Mouse (Mus musculus): ENCODE results near the gene Plxnd1. TPM values are rescaled to one million over a fixed set of nuclear protein-coding genes. Genes with fewer than 3 reads are reported as not detected.

The Plxnd1 gene
- total RNA-seq, 2 experiments from 2014 or later: 127 to 131 TPM

DNA sequence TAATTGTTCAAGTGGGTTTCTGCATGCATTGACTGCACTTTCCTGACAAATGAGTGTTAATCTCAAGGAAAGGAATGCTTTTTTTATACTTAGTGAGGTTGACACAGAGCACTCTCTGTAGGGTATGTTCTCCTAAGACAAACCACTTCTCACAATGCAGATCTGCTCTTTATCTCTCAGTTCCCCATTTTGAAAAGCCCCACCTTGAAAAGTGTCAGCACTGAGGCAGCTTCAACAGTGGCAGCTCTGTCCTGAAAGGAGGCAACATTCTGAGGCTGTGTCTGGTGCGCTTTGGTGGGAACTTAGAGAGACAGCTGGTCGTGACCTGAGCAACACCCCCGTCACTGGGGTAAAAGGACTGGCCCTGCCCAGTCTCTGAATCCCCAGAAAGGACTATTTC, 85.8 kb downstream of the Plxnd1 start:
- Histone ChIP-seq H3K27ac (no peak overlapping the region), H3K4me3 (no peak overlapping the region)
- intact Hi-C loops (cut with DNase I): no loop called here
- no peak for TF ChIP-seq CTCF (IDR thresholded peaks at IDR 0.05)
- no peak for DNase-seq (ENCODE audit: extremely low spot score in 1 of 2, low spot score in 2 of 2)

DNA sequence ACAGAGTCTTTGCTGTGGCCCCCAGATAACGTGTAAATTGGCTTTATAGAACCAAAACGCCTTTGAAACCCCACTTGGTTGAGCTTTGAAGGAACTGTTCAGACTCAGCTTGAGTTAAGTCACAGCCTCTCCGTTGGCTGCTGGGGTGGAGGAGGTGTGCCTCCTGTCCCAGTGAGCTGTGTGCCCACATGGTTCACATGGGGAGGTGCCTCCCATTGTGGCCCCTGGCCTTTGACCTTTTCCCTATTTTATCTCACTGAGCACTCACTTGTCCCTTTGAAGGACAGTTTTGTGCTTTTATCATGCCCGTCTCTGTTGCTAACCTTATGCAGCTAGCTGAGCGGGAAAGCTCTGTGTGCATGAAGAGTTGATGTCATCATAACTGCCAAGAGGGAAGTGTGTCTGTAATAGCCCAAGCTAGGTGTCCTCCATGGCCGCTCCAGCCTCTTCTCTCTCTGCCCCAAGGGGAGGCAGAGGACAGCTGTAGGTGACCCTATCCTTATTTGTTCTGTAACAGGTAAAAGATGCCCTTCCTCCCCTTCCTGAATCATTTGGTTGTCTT, 86.3 kb downstream of the Plxnd1 start:
- Histone ChIP-seq H3K4me3 (no peak overlapping the region), H3K27ac (no peak overlapping the region)
- no peak for TF ChIP-seq CTCF (IDR thresholded peaks at IDR 0.05)
- DNase-seq (ENCODE audit: extremely low spot score in 1 of 2, low spot score in 2 of 2): no peak
- intact Hi-C loops (cut with DNase I): no loop called here

GRCm38 (mm10) chr6:115906871-115907270, 87.9 kb downstream of the Plxnd1 start:
- Histone ChIP-seq H3K27ac (no peak overlapping the region), H3K4me3 (no peak overlapping the region)
- no peak for TF ChIP-seq CTCF (IDR thresholded peaks at IDR 0.05)
- no peak for DNase-seq (ENCODE audit: extremely low spot score in 1 of 2, low spot score in 2 of 2)
- intact Hi-C loops (cut with DNase I): no loop called here

- no peak for TF ChIP-seq CTCF (IDR thresholded peaks at IDR 0.05)
- intact Hi-C loops (cut with DNase I): no loop called here
- DNase-seq (ENCODE audit: extremely low spot score in 1 of 2, low spot score in 2 of 2): no peak
- Histone ChIP-seq H3K4me3 (no peak overlapping the region), H3K27ac (no peak overlapping the region)
Observed at GRCm38 (mm10) chr6:115906455-115906854, 88.3 kb downstream of the Plxnd1 start.

DNA sequence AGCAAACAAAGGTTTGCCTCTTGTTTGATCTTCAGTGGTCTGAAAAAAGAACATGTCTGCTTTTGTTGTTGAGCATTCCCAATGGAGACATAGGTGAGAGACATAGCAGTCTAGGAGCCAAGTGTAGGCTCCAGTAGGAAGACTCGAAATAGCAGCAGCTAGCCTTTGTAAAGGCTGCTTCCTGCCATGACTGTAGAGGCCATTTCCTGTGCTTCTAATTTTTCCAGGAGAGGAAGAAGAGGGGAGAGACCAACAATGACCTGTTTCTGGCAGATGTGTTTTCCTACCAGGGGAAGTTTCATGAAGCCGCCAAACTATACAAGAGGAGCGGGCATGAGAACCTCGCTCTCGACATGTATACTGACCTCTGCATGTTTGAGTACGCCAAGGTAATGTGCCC, 89.2 kb downstream of the Plxnd1 start:
- TF ChIP-seq CTCF (IDR thresholded peaks at IDR 0.05): no peak
- no peak for DNase-seq (ENCODE audit: extremely low spot score in 1 of 2, low spot score in 2 of 2)
- no peak overlapping the region for H3K4me3 ChIP-seq
- intact Hi-C loops (cut with DNase I): no loop called here
- no peak overlapping the region for H3K27ac ChIP-seq

Other genes starting within 250 kb of the Plxnd1 start
- gene Tmem40, start 232.6 kb downstream of the Plxnd1 start, total RNA-seq (2021): 1 to 10 TPM; 1.2 TPM
- gene Cand2, start 220.5 kb downstream of the Plxnd1 start, total RNA-seq (2021): 1 to 10 TPM; 1.8 to 1.9 TPM
- gene Rpl32, start 186.3 kb downstream of the Plxnd1 start, total RNA-seq (2021): 100 to 1,000 TPM; 429 to 479 TPM
- 1 to 10 TPM; 5.4 to 6.1 TPM for gene Efcab12, start 156.6 kb downstream of the Plxnd1 start, total RNA-seq (2021)
- gene Mbd4, start 141.6 kb downstream of the Plxnd1 start, total RNA-seq (2021): 1 to 10 TPM; 8.5 TPM
- 10 to 100 TPM; 31.1 to 32.7 TPM for gene Ift122, start 141.5 kb downstream of the Plxnd1 start, total RNA-seq (2021)
- under 1 TPM; 0.56 to 0.79 TPM for gene Rho, start 63.3 kb downstream of the Plxnd1 start, total RNA-seq (2021)
- gene H1foo, start 50.1 kb downstream of the Plxnd1 start, total RNA-seq (2021): not detected
- 10 to 100 TPM; 72.8 to 76.7 TPM for gene Tmcc1, start 198.5 kb upstream of the Plxnd1 start, total RNA-seq (2021)
- gene Washc2, start 213.0 kb upstream of the Plxnd1 start, total RNA-seq (2021): 10 to 100 TPM; 93.0 to 95.4 TPM

Measured in left cerebral cortex, adult 2 months (tissue).